Mouse (Mus musculus) limb, embryonic 15.5 days (tissue): ENCODE measurements around the gene Catsperg1. TPM values are rescaled to one million over a fixed set of nuclear protein-coding genes. Genes with fewer than 3 reads are reported as not detected.

Source experiments
- ATAC-seq: fragments of 200-750 bp; cut with Nextera tagmentation; 2 replicates; pipeline ENCODE4 v1.8.0; 2017; ENCODE audit warnings: low read depth, moderate TSS enrichment; ENCODE audit not compliant: insufficient number of reproducible peaks, low FRiP score, low TSS enrichment
- H3K27ac ChIP-seq: fragments of 300-500 bp; sonication (generic); 2 replicates; pipeline ENCODE4 v1.5.1; 2015; ENCODE audit warnings: moderate library complexity, mild to moderate bottlenecking, inconsistent platforms
- H3K27me3 ChIP-seq: fragments of 300-500 bp; sonication (generic); 2 replicates; pipeline ENCODE4 v1.6.1; 2015; ENCODE audit warnings: inconsistent platforms
- H3K36me3 ChIP-seq: fragments of 300-500 bp; sonication (generic); 2 replicates; pipeline ENCODE4 v1.6.1; 2015; ENCODE audit warnings: inconsistent platforms
- H3K4me1 ChIP-seq: fragments of 300-500 bp; sonication (generic); 2 replicates; pipeline ENCODE4 v1.6.1; 2015; ENCODE audit warnings: inconsistent platforms
- H3K4me2 ChIP-seq: fragments of 300-500 bp; sonication (generic); 2 replicates; pipeline ENCODE4 v1.6.1; 2015; ENCODE audit warnings: mild to moderate bottlenecking, inconsistent platforms
- H3K4me3 ChIP-seq: fragments of 300-500 bp; sonication (generic); 2 replicates; pipeline ENCODE4 v1.5.1; 2015; ENCODE audit warnings: mild to moderate bottlenecking, inconsistent platforms
- H3K9ac ChIP-seq: fragments of 300-500 bp; sonication (generic); 2 replicates; pipeline ENCODE4 v1.6.1; 2015; ENCODE audit warnings: inconsistent platforms
- H3K9me3 ChIP-seq: fragments of 300-500 bp; sonication (generic); 2 replicates; pipeline ENCODE4 v1.6.1; 2016; ENCODE audit warnings: inconsistent platforms
- WGBS: fragments of 180-500 bp; shearing (Covaris S2); methylation state at CpG from one replicate; pipeline ENCODE4 v1.1.7; 2015; 5-methylcytosine and 5-hydroxymethylcytosine counted together
- polyA plus RNA-seq: library from polyadenylated mRNA; unstranded; fragments of >200 nt; fragmentation: Nextera tagmentation; extraction: Ambion mirVana; gene quantifications from 2 replicates; pipeline ENCODE4 v1.2.1, GENCODE M21; 2015

Catsperg1 gene
- polyA plus RNA-seq: 1.2 TPM in 2 replicates

GRCm38 (mm10) chr7:29213675-29214082, at the start of gene Catsperg1:
Gene Catsperg1 (minus strand): TSS chr7:29214035.
- peaks cover 18% of the 10 kb centered on the region for H3K4me1 ChIP-seq
- 5% methylated on average over 20 of the region's 20 CpGs for WGBS
- peak; percentile 48; the same call in 1 of the 2 replicates for ATAC-seq
- no peaks in the 10 kb centered on the region for H3K27me3 ChIP-seq
- H3K4me2 ChIP-seq: peak within 1 kb of the TSS; percentile 41
- H3K4me3 ChIP-seq: peak within 1 kb of the TSS; percentile 16
- H3K27ac ChIP-seq: no peak within 1 kb of the TSS
- H3K36me3 ChIP-seq: no peaks in the 10 kb centered on the region
- H3K9ac ChIP-seq: no peak within 1 kb of the TSS
- H3K9me3 ChIP-seq: no peaks in the 10 kb centered on the region

- ATAC-seq: no peak
- Histone ChIP-seq H3K9ac (no peak overlapping the region), H3K27ac (0 out of 2 replicates have a peak overlapping the region, but pooled peaks have one; percentile 24), H3K4me1 (peaks cover 11% of the 10 kb centered on the region; the same call in 1 of the 2 replicates), H3K4me2 (no peak overlapping the region), H3K36me3 (no peaks in the 10 kb centered on the region; the same call in 1 of the 2 replicates), H3K9me3 (no peaks in the 10 kb centered on the region), H3K27me3 (no peaks in the 10 kb centered on the region), H3K4me3 (no peak overlapping the region)
- 63% methylated on average over 6 of the region's 6 CpGs for WGBS
Observed at GRCm38 (mm10) chr7:29262151-29262550, 48.3 kb upstream of the Catsperg1 start.

DNA sequence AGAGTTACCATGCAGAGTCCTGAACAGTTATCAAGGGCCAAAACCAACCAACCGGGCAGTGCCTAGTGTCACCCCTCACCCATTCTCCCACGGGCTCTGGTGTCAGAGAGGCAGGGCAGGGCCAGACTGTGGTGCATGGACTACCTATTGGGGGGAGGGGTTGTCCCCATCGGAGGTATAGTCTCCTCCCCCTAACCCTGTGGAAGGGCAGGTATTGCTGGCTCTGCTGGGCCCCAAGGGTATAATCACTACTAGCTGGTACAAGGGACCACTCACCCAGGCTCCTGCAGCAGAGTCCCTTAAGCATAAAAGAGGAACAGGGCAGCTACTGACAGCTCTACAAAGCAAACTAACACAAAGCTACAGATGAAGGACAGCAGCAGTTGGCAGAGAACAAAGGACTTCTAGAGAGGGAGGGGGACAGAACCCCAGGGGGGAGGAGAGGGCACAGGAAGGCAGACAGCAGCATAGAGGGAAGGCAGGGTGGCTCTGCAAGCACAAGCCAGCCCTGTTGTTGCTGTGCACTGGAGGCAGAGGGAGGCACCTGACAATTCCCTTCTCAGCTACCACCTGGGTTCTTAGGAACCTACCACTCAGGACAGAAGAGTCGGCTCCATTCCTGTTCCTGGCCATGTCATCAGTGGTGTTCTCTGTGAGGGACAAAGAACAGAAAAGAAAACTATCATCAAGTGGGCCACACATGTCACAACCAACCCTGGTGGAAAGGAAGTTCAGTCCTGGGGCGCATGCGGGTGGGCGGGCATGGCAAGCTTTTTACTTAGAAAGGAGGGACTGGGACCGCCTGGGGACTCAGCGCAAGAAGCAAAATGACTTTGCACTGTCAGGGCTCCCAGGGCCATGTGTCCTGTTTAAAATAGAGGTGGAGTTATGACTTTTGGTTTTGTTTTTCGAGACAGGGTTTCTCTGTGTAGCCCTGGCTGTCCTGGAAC, 46.2 kb upstream of the Catsperg1 start:
- Histone ChIP-seq H3K9ac (no peak overlapping the region), H3K27ac (no peak overlapping the region), H3K36me3 (no peaks in the 10 kb centered on the region; the same call in none of the 2 replicates), H3K4me3 (no peak overlapping the region), H3K4me1 (peaks cover 9% of the 10 kb centered on the region; the same call in 1 of the 2 replicates), H3K9me3 (no peaks in the 10 kb centered on the region), H3K4me2 (no peak overlapping the region), H3K27me3 (no peaks in the 10 kb centered on the region)
- no peak for ATAC-seq
- WGBS: 70% methylated on average over 10 of the region's 10 CpGs

- H3K9me3 ChIP-seq: no peaks in the 10 kb centered on the region
Observed at GRCm38 (mm10) chr7:29257368-29257767, 43.5 kb upstream of the Catsperg1 start.

DNA sequence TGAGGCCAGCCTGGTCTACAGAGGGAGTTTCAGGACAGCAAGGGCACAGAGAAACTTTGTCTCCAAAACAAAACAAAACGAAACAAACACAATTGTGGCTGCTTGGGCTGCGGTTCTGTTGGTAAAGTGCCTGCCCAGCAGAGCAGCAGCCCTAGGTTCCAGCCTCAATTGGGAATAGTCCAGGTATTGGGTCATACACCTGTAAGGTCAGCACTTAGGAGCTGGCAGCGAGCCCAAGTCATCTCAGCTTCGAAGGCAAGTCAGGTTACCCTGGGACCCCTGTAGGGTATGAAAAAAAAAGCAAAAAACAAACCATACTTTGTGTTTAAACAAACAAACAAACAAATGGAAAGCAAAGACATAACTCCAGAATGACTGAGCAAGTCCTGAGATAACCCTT, 42.0 kb upstream of the Catsperg1 start:
- H3K27ac ChIP-seq: no peak overlapping the region
- no peaks in the 10 kb centered on the region for H3K9me3 ChIP-seq
- no peak overlapping the region for H3K4me3 ChIP-seq
- no peaks in the 10 kb centered on the region; the same call in none of the 2 replicates for H3K36me3 ChIP-seq
- no peak overlapping the region for H3K4me2 ChIP-seq
- no peak overlapping the region for H3K9ac ChIP-seq
- WGBS: 82% methylated on average over 4 of the region's 4 CpGs
- ATAC-seq: no peak
- H3K4me1 ChIP-seq: peaks cover 10% of the 10 kb centered on the region; the same call in 1 of the 2 replicates
- no peaks in the 10 kb centered on the region for H3K27me3 ChIP-seq

More at GRCm38 (mm10) chr7:29257368-29257767, 43.5 kb upstream of the Catsperg1 start:
- no peak overlapping the region for H3K9ac ChIP-seq
- no peak overlapping the region for H3K4me3 ChIP-seq
- H3K27ac ChIP-seq: 0 out of 2 replicates have a peak overlapping the region, but pooled peaks have one; percentile 8
- ATAC-seq: no peak
- no peaks in the 10 kb centered on the region; the same call in none of the 2 replicates for H3K36me3 ChIP-seq
- WGBS: 73% methylated on average over 1 of the region's 1 CpGs
- H3K4me1 ChIP-seq: peaks cover 12% of the 10 kb centered on the region
- no peak overlapping the region for H3K4me2 ChIP-seq
- no peaks in the 10 kb centered on the region for H3K27me3 ChIP-seq

DNA sequence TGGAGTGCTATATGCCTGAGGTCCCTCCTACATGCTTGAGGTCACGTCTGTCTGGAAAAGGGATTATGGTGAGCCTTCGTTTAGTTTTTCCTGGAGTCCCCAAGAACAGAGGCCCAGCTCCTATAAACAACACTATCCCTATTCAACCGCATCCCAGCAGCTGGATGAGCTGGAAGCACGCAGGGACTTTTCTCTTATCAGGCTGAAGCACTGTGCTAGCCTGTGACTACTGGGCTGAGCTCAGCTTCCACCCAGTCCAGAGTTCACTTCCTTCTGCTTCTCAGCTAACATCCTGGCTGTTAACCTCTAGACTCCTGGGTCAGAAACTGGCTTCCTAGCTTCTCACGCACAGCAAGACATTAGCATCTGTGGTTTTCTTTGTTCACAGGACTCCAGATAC, 40.0 kb upstream of the Catsperg1 start:
- Histone ChIP-seq H3K4me3 (no peak overlapping the region), H3K9ac (no peak overlapping the region), H3K36me3 (no peaks in the 10 kb centered on the region; the same call in none of the 2 replicates), H3K4me2 (no peak overlapping the region), H3K9me3 (no peaks in the 10 kb centered on the region), H3K27me3 (peaks cover 2% of the 10 kb centered on the region; the same call in 1 of the 2 replicates), H3K27ac (no peak overlapping the region; the same call in 1 of the 2 replicates), H3K4me1 (peaks cover 4% of the 10 kb centered on the region; the same call in 1 of the 2 replicates)
- no peak for ATAC-seq
- 45% methylated on average over 5 of the region's 5 CpGs for WGBS

GRCm38 (mm10) chr7:29251166-29251565, 37.3 kb upstream of the Catsperg1 start:
- peaks cover 14% of the 10 kb centered on the region; the same call in 1 of the 2 replicates for H3K27me3 ChIP-seq
- H3K27ac ChIP-seq: no peak overlapping the region
- no peak overlapping the region for H3K4me3 ChIP-seq
- peaks cover 5% of the 10 kb centered on the region for H3K36me3 ChIP-seq
- ATAC-seq: no peak
- H3K9ac ChIP-seq: no peak overlapping the region
- H3K4me1 ChIP-seq: peaks cover 22% of the 10 kb centered on the region
- WGBS: 70% methylated on average over 3 of the region's 3 CpGs
- no peaks in the 10 kb centered on the region for H3K9me3 ChIP-seq
- H3K4me2 ChIP-seq: no peak overlapping the region

DNA sequence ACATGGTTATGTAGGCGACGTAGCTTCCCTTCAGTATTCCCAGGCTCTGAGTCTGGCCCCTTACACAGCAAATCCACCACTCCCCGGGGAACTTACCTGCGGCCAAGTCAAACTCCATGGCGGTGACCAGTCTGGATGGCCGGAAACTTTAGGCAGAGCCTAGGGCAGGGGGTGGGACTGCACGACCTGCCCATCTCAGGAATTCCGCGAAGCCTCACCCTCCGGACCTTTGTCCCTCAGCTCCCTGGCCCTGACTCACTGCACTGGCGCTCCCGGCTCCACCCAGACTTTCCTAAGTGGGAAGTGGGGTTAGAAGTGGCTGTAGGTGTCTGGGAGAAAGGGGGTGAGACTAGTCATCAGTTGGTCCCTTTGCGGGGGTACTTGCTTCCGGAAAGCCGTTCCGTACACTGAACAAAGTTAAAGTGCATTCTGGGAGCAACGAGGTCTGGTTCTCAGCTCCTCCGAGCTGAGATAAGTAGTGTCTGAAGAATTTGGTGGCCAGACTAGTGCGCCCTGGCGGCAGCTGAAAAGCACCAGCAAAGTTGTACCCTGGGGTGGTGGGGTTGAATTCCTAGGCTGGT, 34.5 kb upstream of the Catsperg1 start, which contains the start of gene 2200002D01Rik:
2200002D01Rik (minus strand) TSS at position 206 of the 581 bp plus-strand sequence.
- Histone ChIP-seq H3K4me1 (peaks cover 22% of the 10 kb centered on the region), H3K9ac (no peak within 1 kb of the TSS), H3K27ac (no peak within 1 kb of the TSS), H3K27me3 (peaks cover 14% of the 10 kb centered on the region; the same call in 1 of the 2 replicates), H3K36me3 (peaks cover 29% of the 10 kb centered on the region), H3K4me3 (peak within 1 kb of the TSS; percentile 13), H3K4me2 (peak within 1 kb of the TSS; percentile 38), H3K9me3 (no peaks in the 10 kb centered on the region)
- 16% methylated on average over 20 of the region's 20 CpGs for WGBS
- no peak for ATAC-seq

- Histone ChIP-seq H3K27ac (no peak overlapping the region), H3K9me3 (no peaks in the 10 kb centered on the region), H3K4me1 (peaks cover 18% of the 10 kb centered on the region), H3K4me2 (peak overlapping the region; percentile 38), H3K9ac (no peak overlapping the region), H3K36me3 (peaks cover 29% of the 10 kb centered on the region), H3K4me3 (peak overlapping the region; percentile 13), H3K27me3 (peaks cover 14% of the 10 kb centered on the region; the same call in 1 of the 2 replicates)
- WGBS: 19% methylated on average over 19 of the region's 19 CpGs
- ATAC-seq: no peak
Observed at GRCm38 (mm10) chr7:29247706-29248105, 33.9 kb upstream of the Catsperg1 start.

- H3K9ac ChIP-seq: no peak overlapping the region
Observed at GRCm38 (mm10) chr7:29247314-29247700, 33.5 kb upstream of the Catsperg1 start.

GRCm38 (mm10) chr7:29246619-29247313, 32.9 kb upstream of the Catsperg1 start:
- Histone ChIP-seq H3K27me3 (peaks cover 14% of the 10 kb centered on the region; the same call in 1 of the 2 replicates), H3K9me3 (no peaks in the 10 kb centered on the region), H3K4me1 (peaks cover 18% of the 10 kb centered on the region), H3K4me3 (no peak overlapping the region), H3K27ac (no peak overlapping the region), H3K9ac (no peak overlapping the region), H3K4me2 (no peak overlapping the region), H3K36me3 (peaks cover 29% of the 10 kb centered on the region)
- 80% methylated on average over 21 of the region's 21 CpGs for WGBS
- no peak for ATAC-seq

More at GRCm38 (mm10) chr7:29247314-29247700, 33.5 kb upstream of the Catsperg1 start:
- ATAC-seq: no peak
- Histone ChIP-seq H3K36me3 (peaks cover 29% of the 10 kb centered on the region), H3K4me1 (peaks cover 18% of the 10 kb centered on the region), H3K9me3 (no peaks in the 10 kb centered on the region), H3K4me3 (peak overlapping the region; percentile 13; the same call in 1 of the 2 replicates), H3K27me3 (peaks cover 14% of the 10 kb centered on the region; the same call in 1 of the 2 replicates), H3K4me2 (peak overlapping the region; percentile 38), H3K27ac (no peak overlapping the region)
- 26% methylated on average over 16 of the region's 16 CpGs for WGBS
